Mouse (Mus musculus): ENCODE measurements around the gene Prkar1b.

DNA sequence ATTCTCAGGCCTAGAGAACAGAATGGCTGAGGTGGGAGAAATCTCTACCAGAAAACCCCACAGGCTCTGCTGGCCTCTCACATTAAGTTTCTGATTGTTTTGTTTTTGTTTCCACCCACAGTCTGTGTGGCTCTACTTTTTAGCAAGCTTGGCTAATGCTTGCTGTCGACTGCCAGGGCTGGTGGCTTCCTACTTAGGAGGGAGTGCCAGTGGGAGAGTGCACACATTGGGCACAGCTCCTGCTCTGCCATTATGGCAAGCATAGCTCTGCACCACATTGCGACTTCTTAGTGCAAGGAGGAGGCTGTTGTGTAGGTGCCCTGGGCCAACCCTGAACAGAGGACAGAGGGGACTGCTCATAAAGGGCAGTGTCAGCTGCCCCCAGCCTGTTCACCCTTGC lies 33.3 kb upstream of the Prkar1b start:
- TF ChIP-seq CTCF (IDR thresholded peaks at IDR 0.05; ENCODE audit: control insufficient read depth, insufficient read depth, low read length): no peak
- no peak for TF ChIP-seq POLR2A (IDR thresholded peaks at IDR 0.05; ENCODE audit: borderline replicate concordance, control insufficient read depth, low read depth, low read length)

Measured in bone marrow, adult 2 months (tissue).